Mouse (Mus musculus) lung, adult 2 months (tissue): Measurements from ENCODE around the gene Sesn2. TPM values are rescaled to one million over a fixed set of nuclear protein-coding genes. Genes with fewer than 3 reads are reported as not detected.
"Not testable (repeated sequence)": the region's sequence is repeated elsewhere in the genome, so short reads cannot be mapped to it uniquely, and the experiment has no call there.

Experiments used
- DNase-seq: peaks from one replicate; pipeline ENCODE4 v3.0.0; 2022
- H3K4me1 ChIP-seq: fragments of 200-500 bp; 2 replicates; pipeline ENCODE4 v1.6.1; 2011; ENCODE audit warnings: low read length; ENCODE audit not compliant: control insufficient read depth, insufficient read depth
- H3K4me3 ChIP-seq: fragments of 200-500 bp; replicated peaks from 2 replicates; pipeline ENCODE3; 2011; ENCODE audit warnings: low read depth, mild to moderate bottlenecking, control low read depth, low read length; ENCODE audit errors: extremely low read depth
- CTCF ChIP-seq: fragments of 200-500 bp; IDR thresholded peaks from 2 replicates; pipeline ENCODE4 v1.5.1; 2011; ENCODE audit warnings: mild to moderate bottlenecking, low read length, control low read depth; ENCODE audit not compliant: insufficient read depth
- POLR2A ChIP-seq: fragments of 200-500 bp; IDR thresholded peaks from 2 replicates; pipeline ENCODE4 v1.6.1; 2011; ENCODE audit warnings: low read depth, mild to moderate bottlenecking, control low read depth, low read length, borderline replicate concordance; ENCODE audit errors: extremely low read depth
- WGBS: fragments of 180-500 bp; shearing (Covaris S2); methylation state at CpG from one replicate; pipeline ENCODE4 v1.1.7; 2018; 5-methylcytosine and 5-hydroxymethylcytosine counted together
- polyA plus RNA-seq: library from polyadenylated mRNA; depleted of rRNA; stranded (reverse); fragments of >200 nt; gene quantifications from 2 replicates; pipeline ENCODE4 v1.2.3, GENCODE M21; 2012; rRNA removed

Sesn2 gene
- polyA plus RNA-seq: 11.5 and 14.1 TPM in 2 replicates

DNA sequence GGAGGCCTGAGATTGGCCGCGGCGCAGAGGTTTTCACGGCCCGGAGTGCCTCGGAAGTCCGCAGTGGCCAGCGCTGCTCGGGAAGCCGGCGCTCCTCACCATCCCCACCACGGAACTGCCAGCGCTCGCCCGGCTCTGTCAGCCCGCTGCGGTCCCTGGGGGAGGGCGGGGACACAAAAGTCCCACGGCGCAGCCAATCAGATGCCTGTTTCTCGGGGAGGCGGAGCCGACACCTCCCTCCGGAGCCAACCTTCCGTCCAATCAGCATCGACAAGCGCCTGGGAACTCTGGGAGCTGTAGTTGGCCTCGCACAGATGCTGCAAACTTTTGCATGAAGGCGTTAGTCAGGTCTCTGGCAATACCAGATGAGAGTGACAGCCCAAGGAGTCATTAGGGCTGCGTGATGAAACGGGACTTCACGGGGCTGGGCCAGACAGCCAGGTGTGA lies at the start of gene Sesn2:
TSS of gene Sesn2 (minus strand) at position 150 of the 447 bp plus-strand sequence.
- TF ChIP-seq CTCF (no peak), POLR2A (peak; percentile 97)
- under 1% methylated on average over 32 of the region's 32 CpGs for WGBS

DNA sequence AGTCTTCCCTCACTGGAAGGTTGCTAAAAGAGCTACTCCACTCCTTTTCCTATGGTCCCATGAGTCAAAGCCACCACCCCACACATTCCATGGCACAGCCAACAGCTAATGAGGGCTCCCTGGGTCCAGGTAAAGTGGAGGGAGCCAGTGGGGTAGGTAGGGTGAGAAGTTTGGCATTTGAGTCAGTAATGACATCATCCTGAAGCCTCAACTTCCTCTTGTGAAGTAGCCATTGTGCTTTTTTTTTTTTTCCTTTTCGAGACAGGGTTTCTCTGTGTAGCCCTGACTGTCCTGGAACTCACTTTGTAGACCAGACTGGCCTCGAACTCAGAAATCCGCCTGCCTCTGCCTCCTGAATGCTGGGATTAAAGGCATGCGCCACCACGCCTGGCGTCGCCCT lies 45.2 kb upstream of the Sesn2 start:
- H3K4me3 ChIP-seq, H3K4me1 ChIP-seq, DNase-seq: not testable (repeated sequence)
- 85% methylated on average over 7 of the region's 7 CpGs for WGBS

More for the DNA sequence above, at the start of gene Sesn2:
- Histone ChIP-seq H3K4me1 (peaks cover 9% of the 10 kb centered on the region), H3K4me3 (peak within 1 kb of the TSS; percentile 68)
- DNase-seq: peak; percentile 97

DNA sequence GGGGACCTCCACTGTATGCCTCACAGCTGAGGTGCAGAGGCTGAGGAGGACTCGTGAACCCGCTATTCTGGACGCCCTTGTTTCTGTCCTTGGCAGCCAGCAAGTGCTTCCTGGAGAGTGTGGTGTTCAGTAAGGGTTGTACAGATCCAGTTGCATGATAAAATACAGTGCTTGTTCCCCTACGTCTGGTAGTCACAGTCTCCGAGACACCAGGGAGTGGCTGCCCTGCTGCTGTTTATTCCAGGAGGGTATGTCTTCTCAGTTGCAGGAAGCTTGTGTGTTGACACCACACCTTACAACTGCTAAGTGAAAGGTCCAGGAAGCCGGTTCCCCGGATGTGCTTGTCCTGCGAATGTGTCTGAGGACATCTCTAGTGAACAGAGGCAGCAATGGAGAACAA lies 44.4 kb upstream of the Sesn2 start:
- no peak overlapping the region for H3K4me3 ChIP-seq
- no peak for DNase-seq
- TF ChIP-seq POLR2A: no peak
- TF ChIP-seq CTCF: no peak
- H3K4me1 ChIP-seq: no peaks in the 10 kb centered on the region; the same call in 1 of the 2 replicates
- 31% methylated on average over 8 of the region's 8 CpGs for WGBS

DNA sequence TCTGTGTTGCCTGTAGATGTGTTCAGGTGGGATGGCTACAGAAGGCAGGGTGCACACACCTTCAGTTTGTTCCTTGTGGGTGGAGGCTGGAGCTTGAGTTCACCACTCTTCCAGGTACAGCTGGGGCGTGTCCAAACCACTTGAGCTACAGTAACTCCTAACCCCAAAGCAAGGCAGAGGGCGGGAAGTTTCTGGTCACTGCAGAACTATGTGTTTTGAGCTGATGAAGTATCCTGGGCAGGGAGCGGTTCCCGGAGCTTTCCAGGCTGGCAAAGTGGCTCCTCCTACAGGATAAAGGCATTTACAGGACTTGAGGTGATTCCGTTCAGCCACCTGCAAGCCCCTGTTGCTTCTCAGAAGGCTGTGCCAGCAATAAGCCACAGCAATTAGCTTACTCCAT lies 43.9 kb upstream of the Sesn2 start:
- DNase-seq: no peak
- Histone ChIP-seq H3K4me3 (no peak overlapping the region), H3K4me1 (no peaks in the 10 kb centered on the region; the same call in 1 of the 2 replicates)
- WGBS: 49% methylated on average over 5 of the region's 5 CpGs
- no peak for TF ChIP-seq CTCF
- no peak for TF ChIP-seq POLR2A

DNA sequence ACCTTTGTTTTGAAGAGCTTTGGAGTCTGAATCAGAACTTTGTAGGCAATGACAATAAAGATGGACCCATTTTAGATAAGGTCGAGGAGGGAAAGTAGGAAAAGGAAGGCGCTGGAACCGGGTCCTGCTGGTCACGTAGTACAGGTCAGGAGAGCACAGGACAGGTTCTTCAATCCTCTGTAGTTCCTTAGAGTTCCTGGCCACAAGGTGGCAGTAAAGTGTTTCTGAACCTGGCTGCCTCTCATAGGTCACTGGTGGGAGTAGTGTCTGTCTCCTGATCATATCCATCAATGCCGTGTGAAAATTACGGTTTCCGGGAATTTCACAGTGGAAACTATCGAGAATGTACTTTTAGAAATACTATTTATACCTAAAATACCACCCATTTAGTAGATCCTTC lies 35.5 kb upstream of the Sesn2 start:
- 15% methylated on average over 8 of the region's 8 CpGs for WGBS
- DNase-seq: peak; percentile 68
- Histone ChIP-seq H3K4me1 (peaks cover 3% of the 10 kb centered on the region; the same call in 1 of the 2 replicates), H3K4me3 (no peak overlapping the region)
- TF ChIP-seq CTCF (peak; percentile 60), POLR2A (no peak)

DNA sequence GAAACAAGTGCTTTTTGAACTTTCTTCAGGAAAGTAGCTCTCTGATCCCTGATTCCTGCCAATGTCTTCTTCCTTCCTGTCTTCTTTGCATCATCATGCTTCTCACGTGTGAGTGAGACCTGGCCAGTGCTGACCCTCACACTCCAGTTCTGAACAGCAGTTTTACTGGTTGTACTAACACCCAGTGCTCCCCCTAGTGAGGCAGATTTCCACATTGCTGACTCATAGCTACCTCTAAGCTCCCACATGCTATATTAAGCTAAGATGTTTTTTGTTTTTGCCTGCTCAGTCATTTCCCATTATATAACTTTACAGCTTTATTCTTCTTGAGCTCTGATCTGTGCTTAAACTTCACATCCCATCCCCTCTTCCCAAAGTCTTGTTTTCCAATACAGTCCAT lies 32.4 kb upstream of the Sesn2 start:
- 28% methylated on average over 1 of the region's 1 CpGs for WGBS
- Histone ChIP-seq H3K4me1 (peaks cover 4% of the 10 kb centered on the region), H3K4me3 (no peak overlapping the region)
- TF ChIP-seq CTCF (no peak), POLR2A (no peak)
- no peak for DNase-seq

DNA sequence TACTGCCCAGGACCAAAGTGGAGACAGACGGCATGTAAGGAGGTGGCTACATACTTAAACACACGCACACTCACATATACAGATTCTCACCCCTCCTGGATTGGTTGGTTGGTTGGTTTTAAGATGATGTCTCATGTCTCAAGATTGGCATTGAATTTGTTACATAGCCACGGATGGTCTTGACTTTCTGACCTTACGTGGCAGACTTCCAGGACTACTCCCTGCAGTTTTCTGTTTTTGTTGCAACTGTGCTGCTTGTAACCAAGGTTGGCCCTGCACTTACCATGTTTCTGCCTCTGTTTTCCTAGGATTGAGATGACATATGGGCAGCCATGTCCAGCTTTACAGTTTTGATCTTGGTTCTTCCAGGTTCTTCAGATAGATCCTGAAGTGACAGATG lies 31.1 kb upstream of the Sesn2 start:
- TF ChIP-seq POLR2A (no peak), CTCF (no peak)
- no peak overlapping the region for H3K4me3 ChIP-seq
- 69% methylated on average over 4 of the region's 4 CpGs for WGBS
- H3K4me1 ChIP-seq: peaks cover 9% of the 10 kb centered on the region
- no peak for DNase-seq

DNA sequence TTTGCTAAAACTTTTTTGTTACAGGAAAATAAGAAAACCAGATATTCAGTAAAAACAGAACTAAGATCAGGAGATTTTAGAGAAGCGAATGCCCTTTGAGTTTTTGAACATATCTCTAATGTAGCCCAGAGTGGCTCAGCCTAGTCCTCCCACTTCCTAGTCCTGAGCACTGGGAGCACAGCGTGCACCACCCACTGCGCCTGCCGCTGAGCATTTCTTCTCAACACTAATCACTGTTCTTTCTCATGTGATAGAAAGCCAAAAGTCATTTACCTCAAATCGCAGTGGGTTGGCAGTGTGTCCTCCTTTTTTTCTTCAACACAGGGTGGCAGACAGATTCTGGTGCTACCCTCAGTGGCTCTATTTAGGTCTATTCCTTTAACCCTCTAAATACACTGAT lies 29.2 kb upstream of the Sesn2 start:
- DNase-seq: no peak
- TF ChIP-seq POLR2A (no peak), CTCF (no peak)
- no peak overlapping the region for H3K4me3 ChIP-seq
- WGBS: 82% methylated on average over 5 of the region's 5 CpGs
- peaks cover 6% of the 10 kb centered on the region for H3K4me1 ChIP-seq

DNA sequence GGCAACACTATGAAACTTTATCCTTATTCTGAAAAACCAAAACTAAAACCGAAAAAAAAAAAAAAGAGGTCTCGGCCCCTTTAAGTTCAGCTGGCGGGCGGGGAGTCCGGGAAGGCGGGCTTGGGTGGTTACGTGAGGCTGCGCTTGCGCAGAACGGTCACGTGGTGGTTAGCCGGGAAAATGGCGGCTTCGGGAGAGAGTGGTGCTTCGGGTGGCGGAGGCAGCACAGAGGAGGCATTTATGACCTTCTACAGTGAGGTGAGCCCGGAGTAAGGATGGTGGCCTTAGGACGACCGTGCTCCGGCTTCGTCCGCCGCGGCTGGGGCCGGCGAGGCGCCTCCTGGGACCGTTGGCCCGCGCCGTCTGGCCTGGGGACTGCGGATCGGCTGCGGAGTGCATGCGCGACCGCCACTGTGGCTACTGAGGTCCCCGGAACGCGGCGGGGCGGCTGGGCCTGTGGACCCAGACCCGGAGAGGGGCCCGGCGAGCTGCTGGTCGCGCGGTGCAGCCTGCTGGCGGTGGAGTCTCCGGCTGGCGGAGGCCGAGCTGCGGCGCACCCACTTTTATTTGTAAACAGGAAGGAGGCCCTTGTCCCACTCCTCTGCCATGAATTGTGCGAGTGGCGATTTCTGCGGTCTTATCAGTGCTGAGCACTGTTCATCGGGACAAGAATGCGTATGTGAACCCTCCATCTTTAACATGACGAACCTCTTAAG lies 25.3 kb upstream of the Sesn2 start, which contains the start of gene Dnajc8:
TSS of gene Dnajc8 (plus strand) at position 145 of the 716 bp plus-strand sequence.
- TF ChIP-seq POLR2A (peak; percentile 91; the same call in 1 of the 2 replicates), CTCF (no peak)
- H3K4me1 ChIP-seq: peaks cover 13% of the 10 kb centered on the region
- DNase-seq: peak; percentile 94
- H3K4me3 ChIP-seq: peak within 1 kb of the TSS; percentile 72
- WGBS: under 1% methylated on average over 60 of the region's 60 CpGs

DNA sequence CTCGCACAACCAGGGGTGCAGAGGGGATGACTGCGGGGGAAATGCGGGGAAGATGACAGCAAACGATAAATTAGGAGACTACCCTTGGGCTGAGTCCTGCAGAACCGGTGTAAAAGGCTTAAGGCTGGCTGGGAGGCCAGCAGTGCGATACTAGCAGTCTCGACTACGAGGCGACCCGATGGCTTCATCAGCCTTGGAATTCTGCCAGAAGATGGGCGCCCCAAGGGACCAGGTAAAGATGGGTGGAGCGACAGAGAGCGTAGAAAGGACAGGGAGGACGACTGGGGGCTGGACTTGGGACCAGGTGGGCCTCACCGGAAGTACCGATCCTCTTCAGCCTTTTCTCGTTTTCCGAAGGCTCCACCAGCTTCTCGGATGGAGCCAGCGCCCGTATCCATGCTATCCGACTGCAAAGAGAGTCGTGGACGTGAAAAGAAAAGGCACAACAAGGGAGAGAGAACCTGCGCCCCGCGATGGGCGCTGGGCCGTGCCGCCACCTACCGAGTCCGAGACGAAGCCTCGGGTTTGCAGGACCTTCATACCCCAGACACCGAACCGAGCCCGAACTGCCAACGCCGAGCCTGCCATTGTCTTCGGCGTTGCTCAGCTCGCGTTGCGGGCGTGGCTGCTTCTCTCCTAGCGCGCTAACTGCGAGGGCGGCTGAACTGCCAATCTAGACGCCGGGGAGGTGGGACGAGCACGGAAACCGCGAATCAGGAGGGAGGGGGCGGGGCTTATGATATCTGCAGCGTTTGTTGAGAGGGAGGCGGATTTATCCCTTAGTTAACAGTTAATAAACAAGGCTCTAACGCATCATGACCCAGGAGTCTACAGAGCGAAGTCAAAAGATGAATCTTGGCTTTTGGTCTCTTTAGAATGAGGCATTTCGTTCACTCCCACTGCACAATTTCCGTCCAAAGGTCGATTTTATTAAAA lies 22.9 kb upstream of the Sesn2 start, which contains the start of gene Atpif1:
TSS of gene Atpif1 (minus strand) at position 679 of the 936 bp plus-strand sequence.
- under 1% methylated on average over 63 of the region's 63 CpGs for WGBS
- TF ChIP-seq POLR2A (peak; percentile 90; the same call in 1 of the 2 replicates), CTCF (no peak)
- peak; percentile 81 for DNase-seq
- peaks cover 11% of the 10 kb centered on the region for H3K4me1 ChIP-seq
- H3K4me3 ChIP-seq: peak within 1 kb of the TSS; percentile 77
